Mouse (Mus musculus) brain, embryonic 14.5 days (tissue): ENCODE results near the gene Gpc6. TPM values are rescaled to one million over a fixed set of nuclear protein-coding genes. Genes with fewer than 3 reads are reported as not detected.

Experiments
- DNase-seq: peaks from one replicate; pipeline ENCODE4 v3.0.0-alpha.2; 2011; ENCODE audit warnings: low read depth
- CTCF ChIP-seq: fragments of 200-500 bp; IDR thresholded peaks from 2 replicates; pipeline ENCODE4 v1.5.1; 2012; ENCODE audit warnings: inconsistent platforms, mild to moderate bottlenecking, moderate library complexity, borderline replicate concordance; ENCODE audit not compliant: insufficient read depth, insufficient read length; ENCODE audit errors: extremely low read depth
- POLR2A ChIP-seq: fragments of 200-500 bp; IDR thresholded peaks from 2 replicates; pipeline ENCODE4 v1.6.1; 2012; ENCODE audit warnings: mild to moderate bottlenecking, inconsistent platforms, borderline replicate concordance; ENCODE audit not compliant: poor library complexity, insufficient read depth, insufficient read length, severe bottlenecking; ENCODE audit errors: extremely low read depth
- polyA plus RNA-seq: library from polyadenylated mRNA; depleted of rRNA; stranded (reverse); fragments of >200 nt; gene quantifications from 2 replicates; pipeline ENCODE4 v1.2.3, GENCODE M21; 2012

Gene Gpc6
- polyA plus RNA-seq, 1 experiment: 10.7 TPM

DNA sequence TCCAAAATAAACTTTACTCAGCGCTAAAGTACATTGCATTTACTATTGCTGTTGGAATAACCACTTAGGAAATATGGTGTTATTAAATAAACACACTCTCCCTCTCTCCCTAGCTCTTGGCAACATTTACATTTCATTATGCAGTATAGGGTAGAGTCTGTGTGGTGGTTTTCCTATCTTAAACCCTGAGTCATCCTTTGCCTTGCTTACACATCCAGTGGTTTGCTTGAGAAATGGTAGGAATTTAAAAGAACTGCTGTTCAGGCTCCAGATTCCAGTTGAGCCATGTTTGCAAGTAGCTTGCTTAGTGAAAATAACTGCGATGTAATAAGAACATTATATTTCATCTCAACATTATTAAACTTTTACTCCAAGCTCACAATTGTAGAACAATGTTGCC is 3.3 kb downstream of the Gpc6 start:
- no peak for TF ChIP-seq POLR2A
- peak; percentile 47 for DNase-seq

DNA sequence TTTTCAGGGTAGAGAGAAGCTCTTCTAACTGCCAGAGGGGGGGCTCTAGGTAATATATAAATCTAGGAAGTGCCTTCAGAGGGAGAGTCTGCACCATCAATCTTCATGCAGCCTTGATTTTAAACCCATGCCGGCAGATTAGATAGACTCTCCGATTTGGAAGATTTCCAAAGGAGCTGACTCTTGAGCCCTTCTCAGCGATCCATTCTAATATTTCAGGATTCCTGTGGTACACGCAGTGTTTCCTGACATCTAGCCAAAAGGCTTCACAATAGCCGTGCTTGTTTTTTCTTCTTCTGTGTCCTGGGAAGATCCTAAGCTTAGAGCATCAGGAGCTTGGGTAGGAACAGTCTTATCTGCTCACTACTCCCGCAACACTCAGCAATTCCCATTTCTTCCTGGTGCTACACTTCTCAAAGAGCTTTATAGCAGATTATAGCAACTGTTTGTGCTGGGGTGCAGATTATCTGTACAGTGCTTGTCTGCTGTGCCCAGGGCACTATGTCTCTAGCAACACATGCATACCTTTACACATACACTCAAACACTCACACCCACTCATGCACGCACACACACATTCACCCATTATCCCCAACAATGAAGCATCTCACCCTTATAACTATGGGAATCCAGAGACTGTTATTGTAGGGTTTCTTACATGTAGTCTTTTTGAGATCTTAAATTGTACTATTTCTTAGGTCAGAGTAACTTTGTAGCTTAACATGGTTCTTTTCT is 3.8 kb downstream of the Gpc6 start:
- TF ChIP-seq POLR2A: no peak
- TF ChIP-seq CTCF: no peak
- peak; percentile 58 for DNase-seq

DNA sequence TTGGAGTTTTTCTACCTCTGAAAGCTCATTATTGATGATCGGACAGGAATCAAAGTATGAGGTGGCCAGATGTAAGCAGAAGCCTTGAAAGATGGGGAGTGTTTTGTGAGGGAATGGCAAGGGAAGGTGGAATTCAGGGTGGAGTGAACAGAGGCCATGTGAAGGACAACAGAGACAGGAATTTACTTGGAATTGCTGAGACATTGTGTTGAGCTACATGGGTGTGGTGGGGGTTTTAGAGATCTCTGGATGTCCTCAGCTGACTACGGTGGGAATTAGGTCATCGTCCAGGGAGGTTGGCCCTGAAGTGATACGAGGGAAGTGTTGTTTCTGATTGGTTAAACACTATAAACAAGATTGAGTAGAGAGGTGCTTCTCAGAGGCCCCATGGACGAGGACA is 8.7 kb downstream of the Gpc6 start:
- no peak for DNase-seq
- no peak for TF ChIP-seq POLR2A
- TF ChIP-seq CTCF: no peak

DNA sequence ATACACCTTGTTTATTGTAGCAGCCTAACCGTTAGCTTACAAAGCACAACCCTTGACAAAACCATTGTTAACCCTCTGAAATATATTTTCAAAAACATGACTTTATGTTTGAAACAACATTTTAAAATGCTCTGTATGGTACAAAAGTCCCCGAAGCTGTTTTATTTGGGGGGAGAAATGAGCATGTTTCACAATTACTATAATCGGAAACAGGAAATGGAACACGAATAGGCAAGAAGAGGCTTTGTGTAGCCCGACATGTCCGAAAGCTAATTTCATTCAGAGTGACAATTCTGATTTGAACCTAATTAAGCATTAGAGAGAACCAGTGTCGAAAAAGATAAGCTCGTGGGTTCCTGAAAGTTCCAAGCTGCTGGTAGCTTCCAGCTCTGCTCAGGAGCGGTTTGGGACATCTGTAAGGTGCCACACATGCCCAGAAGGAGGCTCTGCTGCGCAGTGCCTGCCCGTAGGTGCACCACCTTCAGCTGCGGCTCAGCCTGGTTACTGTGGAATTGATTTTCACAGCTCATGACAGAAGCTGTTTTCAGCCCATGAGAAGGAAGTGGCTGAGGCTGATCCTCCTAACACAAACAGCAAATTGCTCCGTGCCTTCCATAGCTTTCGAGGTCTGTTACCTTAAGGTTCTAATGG is 12.9 kb downstream of the Gpc6 start:
- TF ChIP-seq CTCF (peak; percentile 55; the same call in 1 of the 2 replicates), POLR2A (no peak)

DNA sequence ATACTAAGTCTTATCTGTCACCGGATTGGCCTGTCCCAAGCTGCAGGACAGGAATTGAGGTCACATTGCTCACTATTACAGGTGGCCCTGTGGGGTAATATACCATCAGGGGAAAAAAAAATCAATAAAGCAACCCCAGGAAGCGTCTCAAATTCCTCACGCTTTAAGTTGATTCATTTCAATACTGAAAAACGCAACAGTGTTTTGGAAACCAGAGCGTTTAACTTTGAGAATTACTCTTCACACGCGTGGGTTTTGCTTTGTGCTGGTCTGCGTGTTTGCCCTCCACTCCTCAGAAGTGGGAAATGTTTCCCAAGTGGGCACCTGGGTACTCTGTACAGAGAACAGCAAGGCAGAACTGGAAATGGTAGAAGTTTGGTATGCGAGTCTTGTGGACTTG is 13.6 kb downstream of the Gpc6 start:
- no peak for DNase-seq
- no peak for TF ChIP-seq CTCF
- TF ChIP-seq POLR2A: no peak

More for the DNA sequence above, 12.9 kb downstream of the Gpc6 start:
- peak; percentile 73 for DNase-seq

DNA sequence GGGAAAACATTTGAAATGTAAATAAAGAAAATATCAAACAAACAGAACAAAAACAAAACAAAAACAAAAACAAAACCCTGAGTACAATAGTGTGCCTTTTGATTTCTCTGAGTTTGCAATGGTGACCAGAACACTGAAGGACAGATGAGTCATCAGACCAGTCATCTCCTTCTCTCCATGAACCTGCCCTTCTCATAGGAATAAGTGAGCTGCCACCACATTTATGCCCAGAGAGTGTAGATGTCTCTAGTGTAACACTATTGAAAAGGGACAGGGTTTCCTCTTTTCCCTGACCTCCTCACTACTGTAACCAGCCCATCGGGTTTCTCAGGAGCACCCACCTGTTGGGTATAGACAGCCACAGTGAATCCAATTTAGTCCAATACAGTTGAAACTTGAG is 14.4 kb downstream of the Gpc6 start:
- no peak for DNase-seq
- TF ChIP-seq POLR2A (no peak), CTCF (no peak)

DNA sequence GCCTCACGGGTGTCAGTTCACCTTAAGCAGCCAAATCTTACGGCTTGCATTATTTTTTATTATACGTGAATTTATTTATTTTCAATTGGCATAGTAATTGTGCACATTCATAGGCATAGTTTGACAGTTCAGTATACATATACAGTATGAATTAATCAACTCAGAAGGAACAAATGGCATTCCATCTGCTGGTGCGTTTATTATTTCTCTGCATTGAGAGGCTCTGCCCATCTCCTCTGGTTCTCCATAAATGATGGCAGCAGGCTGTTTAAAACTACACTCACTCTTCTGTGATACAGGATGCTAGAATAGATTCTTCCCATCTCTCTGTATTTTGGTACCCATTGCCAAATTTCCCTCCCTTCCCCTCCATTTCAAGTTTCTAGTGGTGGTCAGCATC is 16.7 kb downstream of the Gpc6 start:
- DNase-seq: peak; percentile 63
- TF ChIP-seq POLR2A: no peak
- no peak for TF ChIP-seq CTCF

DNA sequence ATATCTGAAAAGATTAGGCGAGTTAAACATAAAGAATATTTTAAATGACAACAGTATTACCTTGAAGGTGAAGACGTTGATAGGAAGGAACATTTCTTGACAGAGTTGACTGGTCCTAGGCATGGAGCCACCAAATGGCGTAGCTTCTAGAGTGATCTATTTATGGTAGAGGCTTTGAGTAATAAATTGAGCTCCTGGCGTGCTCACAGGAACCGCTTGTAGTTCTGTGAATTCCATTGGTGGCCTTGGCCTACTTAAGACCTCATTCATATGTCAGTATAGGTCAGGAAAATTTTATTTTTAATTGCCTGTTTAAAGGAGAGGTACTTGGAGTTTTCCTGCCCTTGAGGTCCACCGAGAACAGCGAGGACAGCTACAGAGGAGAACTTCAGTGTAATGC is 18.6 kb downstream of the Gpc6 start:
- DNase-seq: no peak
- TF ChIP-seq CTCF (no peak), POLR2A (no peak)

DNA sequence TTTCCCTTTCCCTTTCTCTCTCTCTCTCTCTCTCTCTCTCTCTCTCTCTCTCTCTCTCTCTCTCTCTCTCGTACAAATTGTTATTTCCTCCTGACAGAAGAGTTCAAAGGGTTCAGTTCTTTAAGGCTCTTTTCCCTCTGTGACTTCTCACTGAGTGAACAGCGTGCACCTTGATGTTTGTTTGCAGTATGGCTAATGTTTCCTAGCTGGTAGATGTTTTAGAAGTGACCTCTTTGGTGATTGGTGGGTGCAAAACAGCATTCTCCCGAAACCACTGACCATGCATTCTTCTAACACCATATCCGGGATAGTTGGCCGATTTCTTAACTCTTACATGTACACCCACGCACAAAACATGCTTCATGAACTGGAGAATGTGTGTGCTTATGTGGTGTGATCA is 20.9 kb downstream of the Gpc6 start:
- no peak for TF ChIP-seq POLR2A
- TF ChIP-seq CTCF: no peak
- no peak for DNase-seq

DNA sequence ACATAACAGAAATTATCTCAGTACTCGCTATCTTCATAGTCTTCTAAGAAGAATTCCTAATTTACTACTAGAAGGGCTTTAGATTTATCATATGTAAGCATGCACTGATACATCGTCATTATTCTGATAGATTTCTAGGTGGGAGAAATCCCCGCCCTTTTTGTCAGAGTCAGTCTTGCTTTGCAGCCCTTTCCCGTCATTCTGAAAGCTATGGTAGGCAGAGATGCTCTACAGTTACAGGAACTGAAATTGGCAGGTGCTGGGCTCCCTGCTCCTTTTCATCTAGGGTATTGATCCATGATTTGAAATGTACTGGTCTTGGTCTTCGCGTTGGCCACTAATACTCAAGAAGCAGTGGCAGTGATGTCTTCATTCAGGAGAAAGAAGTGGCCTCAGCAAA is 22.3 kb downstream of the Gpc6 start:
- TF ChIP-seq POLR2A (no peak), CTCF (no peak)
- no peak for DNase-seq

DNA sequence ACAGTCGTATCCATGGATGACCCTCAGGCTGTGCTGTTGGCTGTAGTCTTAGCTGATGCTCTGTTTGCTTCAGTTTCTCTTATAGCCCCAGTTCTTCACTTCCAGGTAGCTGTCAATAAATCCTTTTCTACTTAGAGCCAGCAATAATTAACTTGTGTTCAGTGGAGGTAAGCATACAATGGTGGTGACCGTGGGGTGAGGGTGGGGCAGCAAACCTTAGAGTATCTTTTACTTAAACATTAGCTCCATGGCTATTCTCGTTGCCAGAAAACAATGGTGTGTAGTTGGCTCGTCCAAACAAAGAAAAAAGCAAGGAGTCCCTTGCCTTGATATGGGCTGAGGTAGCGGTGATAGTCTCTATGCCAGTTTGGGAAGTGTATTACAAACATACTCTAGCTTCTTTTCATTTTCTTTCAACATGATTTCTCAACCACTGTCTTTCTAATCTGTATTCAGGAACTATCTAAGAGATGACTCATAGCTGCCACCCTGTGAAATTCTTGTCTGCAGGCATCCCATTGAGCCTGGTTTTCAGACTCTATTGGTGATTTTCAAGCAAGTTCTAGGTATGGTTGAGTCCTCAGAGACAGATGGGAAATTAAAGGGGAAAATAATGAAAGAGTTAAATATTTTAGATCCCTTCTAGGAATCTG is 22.9 kb downstream of the Gpc6 start:
- DNase-seq: no peak
- TF ChIP-seq POLR2A (no peak), CTCF (no peak)

DNA sequence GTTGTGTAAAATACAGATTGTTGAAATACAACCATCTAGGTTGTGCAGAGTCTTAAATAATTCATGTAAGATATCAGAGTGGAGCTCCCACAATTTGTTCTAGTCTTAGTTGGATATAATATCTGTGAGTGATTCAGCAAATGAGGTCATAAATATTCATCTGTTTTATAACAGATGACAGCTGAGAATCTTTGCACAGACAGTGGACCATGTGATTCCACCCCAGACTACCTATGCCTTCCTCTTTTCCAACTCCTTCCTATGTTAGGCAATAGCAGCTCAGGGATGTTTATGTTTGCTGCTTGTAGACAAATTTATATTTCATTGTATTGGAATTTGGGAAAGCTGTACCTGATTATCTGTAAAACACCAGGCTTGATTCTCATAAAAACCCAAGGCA is 32.0 kb downstream of the Gpc6 start:
- peak; percentile 25 for DNase-seq
- TF ChIP-seq POLR2A (no peak), CTCF (no peak)

DNA sequence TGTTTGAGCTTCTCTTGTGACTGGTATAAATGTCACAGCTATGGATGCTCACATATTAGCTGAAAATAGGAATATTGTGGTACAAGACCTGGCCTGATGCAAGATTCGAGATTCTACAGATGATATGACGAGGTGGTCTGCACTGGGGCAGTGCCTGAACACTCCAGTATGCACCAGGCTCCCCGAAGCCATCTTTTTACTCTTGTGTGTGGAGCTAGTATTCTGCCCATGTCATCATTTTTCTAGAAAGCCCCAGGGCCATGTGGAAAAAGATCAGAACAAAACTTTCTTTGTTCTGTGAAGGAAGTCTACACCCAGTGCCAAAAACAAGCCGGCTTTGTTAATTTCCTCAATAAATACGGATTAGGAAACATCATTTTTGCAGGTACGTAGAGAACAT is 39.7 kb downstream of the Gpc6 start:
- no peak for TF ChIP-seq CTCF
- TF ChIP-seq POLR2A: no peak
- DNase-seq: peak; percentile 13

DNA sequence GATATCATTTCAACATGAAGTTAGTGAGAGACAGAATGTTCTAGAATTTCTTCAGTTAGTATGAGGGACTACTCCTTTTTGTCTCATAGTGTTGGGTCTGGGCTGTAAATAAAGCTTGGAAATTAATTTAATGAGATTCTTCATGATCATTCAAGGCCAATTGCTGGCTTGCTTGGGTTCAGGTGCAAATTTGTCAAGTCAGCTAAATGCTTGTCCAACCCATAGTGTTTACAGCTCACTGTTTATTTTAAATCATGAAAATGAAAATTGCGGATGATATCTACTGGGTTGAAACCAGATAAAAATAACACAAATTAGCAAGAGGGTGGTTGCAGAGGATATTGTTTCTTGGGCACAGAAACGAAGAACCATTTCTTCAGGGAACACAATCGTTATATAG is 49.6 kb downstream of the Gpc6 start:
- TF ChIP-seq POLR2A: no peak
- TF ChIP-seq CTCF: no peak
- DNase-seq: no peak
